Mouse (Mus musculus) ovary, postnatal 36 days (tissue): Measurements from ENCODE around the gene Atn1.

Experiments used
- DNase-seq: peaks from one replicate; pipeline ENCODE4 v3.0.0; 2022; ENCODE audit warnings: low spot score, mixed read lengths

The Atn1 gene

GRCm38 (mm10) chr6:124740888-124741761 is 15.2 kb downstream of the Atn1 start, which contains the start of gene Grcc10:
Grcc10 (minus strand) TSS chr6:124741374.
- peak; percentile 84 for DNase-seq

DNA sequence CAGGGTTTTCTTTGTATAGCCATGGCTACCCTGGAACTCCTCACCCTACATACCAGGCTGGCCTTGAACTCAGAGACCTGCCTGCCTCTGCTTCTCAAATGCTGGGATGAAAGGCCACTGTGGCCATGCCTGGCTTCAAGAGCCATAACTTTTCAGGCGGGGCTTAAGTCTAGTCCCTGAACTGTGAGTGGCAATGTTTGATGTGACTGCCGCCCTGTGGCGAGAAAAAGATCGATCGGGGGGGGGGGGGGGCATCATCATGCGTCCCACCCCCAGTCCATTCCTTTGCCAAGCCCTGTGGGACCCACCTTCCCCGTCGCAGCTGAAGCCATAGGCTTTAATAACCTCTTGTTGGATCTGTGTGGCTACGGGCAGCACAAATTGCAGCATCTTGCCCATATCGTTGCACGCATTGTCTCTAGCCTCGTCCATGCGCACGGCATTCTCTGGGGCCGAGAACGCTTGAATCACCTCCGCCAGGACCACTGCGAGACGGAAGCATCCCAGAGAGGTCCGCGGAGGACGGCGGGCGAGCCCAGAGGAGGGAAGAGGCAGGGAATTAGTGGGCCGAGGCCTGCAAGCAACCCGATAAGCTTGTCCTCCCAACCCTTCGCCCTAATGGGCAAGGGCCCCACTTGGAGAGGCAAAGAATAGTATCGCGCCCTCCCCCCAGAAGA is 16.0 kb downstream of the Atn1 start:
- DNase-seq, result no peak

DNA sequence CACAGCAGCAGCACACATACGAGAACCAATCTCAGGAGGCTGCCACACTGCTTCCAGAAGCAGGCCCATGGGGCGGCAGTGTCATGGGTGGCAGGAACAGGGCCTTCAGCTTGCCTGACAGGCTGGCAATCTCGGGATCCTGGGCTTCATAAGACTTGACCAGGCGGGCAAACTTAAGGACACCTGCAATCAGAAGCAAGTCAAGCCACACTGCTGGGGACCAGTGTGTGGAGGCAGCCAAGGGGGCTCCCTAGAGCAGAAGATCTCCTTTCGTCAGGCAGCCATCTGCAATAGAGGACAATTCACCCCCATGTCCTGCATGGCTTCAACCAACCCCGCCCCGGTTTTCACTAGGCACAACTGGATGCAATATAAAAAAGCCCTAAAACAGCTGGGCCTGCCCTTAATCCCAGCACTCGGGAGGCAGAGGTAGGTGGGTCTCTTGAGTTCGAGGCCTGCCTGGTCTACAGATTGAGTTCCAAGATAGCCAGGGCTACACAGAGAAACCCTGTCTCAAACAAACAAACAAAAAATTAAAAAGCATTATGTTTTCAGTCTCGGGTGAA is 17.0 kb downstream of the Atn1 start:
- no peak for DNase-seq

- DNase-seq, result no peak
These were observed 17.8 kb downstream of the Atn1 start, which contains the start of gene Ptpn6 for GRCm38 (mm10) chr6:124738511-124739023. Ptpn6 (minus strand) TSS chr6:124738714.

DNA sequence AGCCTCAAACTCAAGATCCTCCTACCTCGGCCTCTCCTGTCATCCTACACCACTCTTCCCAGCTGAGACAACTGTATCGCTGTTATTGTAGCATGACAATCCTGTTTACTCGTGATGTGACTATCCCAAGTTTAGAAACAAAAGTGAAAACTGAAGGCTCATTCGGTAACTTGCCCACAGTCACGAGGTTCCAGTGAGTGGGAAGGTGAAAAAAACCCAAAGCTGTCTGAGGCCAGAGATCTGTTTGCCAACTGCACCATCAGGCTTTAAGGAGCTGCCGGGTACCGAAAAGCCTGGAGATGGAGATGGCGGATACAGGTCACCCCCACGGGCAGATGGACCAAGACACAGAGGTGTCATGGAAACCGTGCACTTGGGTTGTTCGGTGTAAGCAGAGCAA is 19.3 kb downstream of the Atn1 start:
- DNase-seq, result no peak

- DNase-seq, result no peak
These were observed 21.9 kb downstream of the Atn1 start for GRCm38 (mm10) chr6:124734417-124734816.

GRCm38 (mm10) chr6:124732476-124733370 is 23.6 kb downstream of the Atn1 start:
- no peak for DNase-seq

DNA sequence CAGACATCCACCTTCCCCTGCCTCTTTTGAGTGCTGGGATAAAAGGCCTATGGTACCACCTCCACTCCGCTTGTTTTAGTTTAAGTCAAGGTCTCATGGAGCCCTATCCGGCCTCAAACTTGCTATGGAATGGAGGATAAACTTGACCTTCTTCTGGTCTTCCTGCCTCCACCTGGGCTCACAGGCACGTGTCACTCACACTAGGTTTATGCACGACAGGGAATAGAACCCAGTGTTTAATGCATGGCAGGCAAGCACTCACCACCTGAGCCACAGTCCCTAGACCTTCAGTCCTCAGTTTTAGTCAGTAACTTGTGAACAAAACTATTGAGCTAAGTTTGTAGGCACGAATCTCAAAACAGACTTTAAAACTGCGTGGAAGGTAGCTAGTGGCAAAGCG is 25.3 kb downstream of the Atn1 start:
- DNase-seq, result no peak

DNA sequence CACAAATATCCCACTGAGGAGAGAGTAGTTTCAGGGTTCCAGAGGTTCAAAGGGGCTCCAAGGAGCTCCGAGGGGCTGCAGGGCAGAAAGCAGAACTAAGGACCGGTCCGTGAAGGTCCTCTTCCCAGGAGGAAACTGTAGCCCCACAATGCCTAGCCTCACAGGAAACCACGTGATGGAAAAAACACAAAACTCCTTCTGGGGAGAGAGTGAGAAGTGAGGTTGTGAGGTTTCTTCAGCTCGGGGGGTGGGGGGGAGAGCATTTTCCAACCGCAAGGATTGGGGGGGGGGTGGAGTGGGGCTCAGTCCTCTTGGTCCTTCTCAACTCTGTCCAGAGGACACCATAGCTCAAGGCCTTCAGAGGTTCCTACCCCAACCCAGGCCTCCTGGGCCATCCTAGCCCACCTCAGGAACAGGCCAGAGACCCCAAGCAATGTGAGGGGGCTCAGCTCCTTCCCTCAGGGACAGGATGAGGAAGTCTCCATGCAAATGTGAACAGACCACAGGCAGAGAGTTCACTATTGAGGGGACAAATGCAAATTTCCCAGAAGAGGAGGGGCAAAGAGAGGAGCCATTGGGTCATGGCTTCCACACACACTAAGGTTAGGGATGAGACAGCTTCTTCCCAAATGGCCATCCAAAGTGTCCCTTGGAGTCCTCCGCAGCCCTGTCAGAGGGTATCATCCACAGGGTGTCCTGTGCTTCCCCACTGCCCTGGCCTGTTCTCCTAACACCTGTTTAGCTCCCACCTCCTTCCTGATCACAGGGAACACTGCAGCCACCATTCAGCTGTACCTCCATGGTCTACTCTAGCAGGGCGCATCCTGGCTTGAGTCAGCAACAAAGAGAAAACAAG is 26.2 kb downstream of the Atn1 start:
- DNase-seq, result no peak

DNA sequence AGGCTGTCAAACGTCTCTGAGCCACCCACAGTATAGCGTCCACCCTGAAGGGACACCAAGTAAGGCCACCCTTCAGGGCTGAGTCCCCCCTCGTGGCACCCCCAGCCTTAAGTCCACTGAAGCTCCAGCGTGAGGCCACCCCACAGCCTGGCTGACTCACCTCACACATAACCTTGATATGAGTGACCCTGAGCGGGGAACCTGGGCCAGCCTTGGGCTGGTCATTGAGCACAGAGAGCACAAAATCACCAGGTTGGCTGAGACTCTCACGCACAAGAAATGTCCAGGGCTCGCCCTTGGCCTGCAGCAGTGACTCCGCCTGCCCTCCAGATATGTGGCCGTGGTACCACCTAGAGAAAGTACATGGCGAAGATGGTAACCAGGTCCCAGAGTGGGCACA is 27.7 kb downstream of the Atn1 start:
- DNase-seq, result no peak

DNA sequence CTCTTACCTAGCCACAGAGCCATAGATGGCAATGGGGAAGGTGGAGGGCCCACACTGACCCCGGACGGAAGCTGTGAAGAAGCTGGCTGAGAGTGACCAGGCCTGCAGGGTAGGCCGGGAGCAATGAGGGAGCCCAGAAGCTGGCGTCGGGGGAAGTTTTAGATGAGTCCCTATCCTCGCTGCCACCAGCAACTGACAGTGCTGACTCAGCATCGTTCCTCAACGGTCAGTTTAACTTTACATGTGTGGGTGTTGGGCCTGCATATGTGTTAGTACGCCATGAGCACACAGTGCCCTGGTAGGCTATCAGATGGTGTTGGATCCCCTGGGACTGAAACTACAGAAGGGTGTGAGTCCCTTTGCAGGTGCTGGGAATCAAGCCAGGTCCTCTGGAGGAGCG is 31.9 kb downstream of the Atn1 start:
- no peak for DNase-seq

- DNase-seq, result no peak
These were observed 32.8 kb downstream of the Atn1 start for GRCm38 (mm10) chr6:124723541-124723940.

GRCm38 (mm10) chr6:124722876-124723473 is 33.3 kb downstream of the Atn1 start:
- DNase-seq, result no peak

- no peak for DNase-seq
These were observed 35.4 kb downstream of the Atn1 start for GRCm38 (mm10) chr6:124720904-124721303.

DNA sequence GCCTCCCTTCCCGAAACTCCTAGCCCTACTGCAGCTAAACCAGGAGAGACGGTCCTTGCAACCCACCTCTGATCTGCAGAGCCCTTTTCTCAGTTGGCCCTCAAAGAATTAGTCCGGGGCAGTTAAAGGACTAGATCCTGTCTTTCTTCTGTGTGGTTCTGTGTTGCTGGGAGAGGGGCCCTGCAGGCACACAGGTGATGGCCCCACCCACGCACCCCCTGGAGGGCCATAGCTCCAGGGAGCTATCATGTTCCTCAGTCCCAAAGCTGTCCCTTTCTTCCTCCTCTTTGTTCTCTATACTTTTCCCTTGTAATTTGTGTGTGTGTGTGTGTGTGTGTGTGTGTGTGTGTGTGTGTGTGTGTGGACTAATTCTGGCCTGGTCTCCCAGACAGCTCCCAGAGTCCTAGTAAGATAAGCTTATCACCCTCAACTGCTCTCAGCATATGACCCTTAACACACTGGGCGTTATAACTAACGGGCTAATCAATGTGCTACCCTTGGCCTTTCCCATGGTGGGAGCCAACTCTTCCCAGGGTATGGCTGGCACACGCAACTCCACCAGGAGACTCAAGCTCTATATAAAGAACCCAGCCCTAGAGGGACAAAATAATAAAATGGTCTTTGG is 36.9 kb downstream of the Atn1 start:
- no peak for DNase-seq

DNA sequence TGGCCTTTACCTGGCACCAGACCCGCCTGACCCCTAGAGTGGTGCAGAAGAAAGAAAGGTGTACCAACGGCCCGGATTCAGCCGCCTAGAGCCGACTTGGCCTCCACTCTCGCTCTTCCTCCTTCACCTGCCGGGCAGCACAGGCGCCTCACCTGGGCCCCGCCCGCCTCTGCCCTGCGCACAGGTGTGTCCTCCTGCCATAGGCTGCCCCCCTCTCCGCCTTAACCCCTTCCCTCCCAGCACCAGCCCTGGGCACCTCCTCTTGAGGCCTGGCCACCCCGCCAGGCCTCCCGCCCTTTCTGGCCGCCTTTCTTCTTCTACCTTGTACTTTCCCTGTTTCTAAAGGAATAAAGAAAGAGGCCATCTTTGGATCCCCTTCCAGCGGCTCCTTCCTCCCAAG is 37.6 kb downstream of the Atn1 start:
- peak; percentile 52 for DNase-seq

GRCm38 (mm10) chr6:124717968-124718367 is 38.4 kb downstream of the Atn1 start:
- DNase-seq, result no peak

DNA sequence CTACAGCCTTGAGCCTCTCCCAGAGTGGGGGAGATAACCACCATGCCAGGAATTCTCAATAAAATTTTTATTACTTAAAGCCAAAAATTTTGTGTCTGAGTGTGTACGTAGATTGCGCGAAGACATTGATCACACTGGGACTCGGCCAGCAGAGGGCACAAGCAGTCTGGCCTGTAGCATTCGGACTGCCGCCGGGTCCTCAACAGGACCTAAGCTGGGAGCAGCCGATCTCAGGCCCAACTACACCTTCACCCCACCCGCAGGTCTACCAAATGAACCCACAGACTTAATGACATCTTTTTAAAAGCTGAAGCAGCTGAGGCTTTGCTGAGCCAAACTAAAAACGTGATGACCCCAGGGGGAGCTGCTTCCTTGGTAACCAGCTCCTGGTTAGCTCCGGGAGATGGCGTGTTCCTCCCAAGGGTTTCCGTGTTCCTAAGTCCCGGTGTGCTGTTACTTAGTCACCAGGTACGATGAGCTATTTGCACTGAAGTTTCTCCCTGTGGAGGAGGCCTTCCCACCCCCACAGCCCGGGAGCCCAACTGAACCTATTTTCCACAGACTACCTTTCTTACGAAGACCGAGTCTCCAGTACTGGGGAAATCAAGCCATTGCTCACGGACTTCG is 39.3 kb downstream of the Atn1 start:
- peak; percentile 48 for DNase-seq

DNA sequence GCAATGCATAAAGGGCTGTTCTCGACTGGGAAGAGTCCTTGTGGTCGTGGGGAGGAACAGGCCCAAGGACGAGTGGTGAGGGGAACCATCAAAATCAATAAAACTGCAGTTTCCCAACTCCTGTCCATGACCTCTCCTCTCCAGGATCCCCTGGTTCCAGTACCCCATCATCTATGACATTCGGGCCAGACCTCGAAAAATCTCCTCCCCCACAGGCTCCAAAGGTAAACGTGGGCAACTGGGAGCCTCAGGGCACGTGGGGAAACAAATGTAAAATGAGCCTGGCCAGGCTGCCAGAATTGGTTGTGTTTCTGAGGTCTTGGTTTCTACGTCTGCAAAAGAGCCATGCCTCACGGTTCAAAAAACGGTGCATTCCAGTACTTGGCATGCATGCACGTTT is 43.4 kb downstream of the Atn1 start:
- no peak for DNase-seq
